Mouse (Mus musculus) midbrain, embryonic 15.5 days (tissue): ENCODE results near the gene Olfr90. TPM values are rescaled to one million over a fixed set of nuclear protein-coding genes. Genes with fewer than 3 reads are reported as not detected.

Experiments used
- ATAC-seq: fragments of 200-750 bp; cut with Nextera tagmentation; replicated peaks from 2 replicates; pipeline ENCODE4 v1.8.0; 2017; ENCODE audit warnings: moderate TSS enrichment
- H3K27ac ChIP-seq: fragments of 300-500 bp; sonication (generic); 2 replicates; pipeline ENCODE4 v1.5.1; 2015; ENCODE audit warnings: mild to moderate bottlenecking, inconsistent platforms
- H3K27me3 ChIP-seq: fragments of 300-500 bp; sonication (generic); replicated peaks from 2 replicates; pipeline ENCODE4 v1.6.1; 2015; ENCODE audit warnings: inconsistent platforms
- H3K36me3 ChIP-seq: fragments of 300-500 bp; sonication (generic); replicated peaks from 2 replicates; pipeline ENCODE4 v1.6.1; 2015; ENCODE audit warnings: inconsistent platforms
- H3K4me1 ChIP-seq: fragments of 300-500 bp; sonication (generic); 2 replicates; pipeline ENCODE4 v1.6.1; 2015; ENCODE audit warnings: inconsistent platforms
- H3K4me2 ChIP-seq: fragments of 300-500 bp; sonication (generic); 2 replicates; pipeline ENCODE4 v1.6.1; 2015; ENCODE audit warnings: inconsistent platforms, mild to moderate bottlenecking, moderate library complexity
- H3K4me3 ChIP-seq: fragments of 300-500 bp; sonication (generic); 2 replicates; pipeline ENCODE4 v1.5.1; 2015; ENCODE audit warnings: mild to moderate bottlenecking, inconsistent platforms
- H3K9ac ChIP-seq: fragments of 300-500 bp; sonication (generic); 2 replicates; pipeline ENCODE4 v1.6.1; 2015; ENCODE audit warnings: mild to moderate bottlenecking, inconsistent platforms
- H3K9me3 ChIP-seq: fragments of 300-500 bp; sonication (generic); 2 replicates; pipeline ENCODE4 v1.6.1; 2016; ENCODE audit warnings: inconsistent platforms
- WGBS: fragments of 180-500 bp; shearing (Covaris S2); methylation state at CpG from one replicate; pipeline ENCODE4 v1.1.7; 2015; ENCODE audit warnings: mixed read lengths; 5-methylcytosine and 5-hydroxymethylcytosine counted together
- polyA plus RNA-seq: library from polyadenylated mRNA; unstranded; fragments of >200 nt; fragmentation: Nextera tagmentation; extraction: Ambion mirVana; gene quantifications from 2 replicates; pipeline ENCODE4 v1.2.1, GENCODE M21; 2015

Gene Olfr90
- polyA plus RNA-seq, 1 experiment from 2014 or later, result not detected

DNA sequence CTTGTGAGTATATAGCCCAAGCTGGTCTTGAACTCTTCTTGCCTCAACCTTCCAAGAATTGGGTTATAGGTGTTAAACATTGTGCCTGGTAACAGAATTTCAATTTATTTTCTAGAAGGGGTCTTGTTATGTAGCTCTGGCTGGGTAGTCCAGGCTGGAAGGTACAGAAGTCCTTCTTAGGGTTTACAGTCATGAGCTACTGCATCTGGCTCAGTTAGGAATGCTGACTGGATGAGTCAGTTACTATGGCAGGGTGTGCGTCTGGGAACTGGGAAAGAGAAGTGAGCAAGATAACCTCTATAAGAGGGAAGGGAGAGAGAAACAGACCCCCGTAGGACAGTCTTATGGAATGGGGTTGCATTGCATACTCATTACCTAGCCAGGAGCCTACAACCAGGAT lies 12.5 kb downstream of the Olfr90 start:
- WGBS, result 88% methylated on average over 2 of the region's 2 CpGs
- H3K9me3 ChIP-seq, result no peaks in the 10 kb centered on the region
- H3K4me3 ChIP-seq, result no peak overlapping the region
- peaks cover 26% of the 10 kb centered on the region for H3K36me3 ChIP-seq
- no peak overlapping the region for H3K27ac ChIP-seq
- H3K4me2 ChIP-seq, result no peak overlapping the region
- H3K4me1 ChIP-seq, result peaks cover 19% of the 10 kb centered on the region
- ATAC-seq, result no peak
- no peaks in the 10 kb centered on the region for H3K27me3 ChIP-seq
- no peak overlapping the region for H3K9ac ChIP-seq

DNA sequence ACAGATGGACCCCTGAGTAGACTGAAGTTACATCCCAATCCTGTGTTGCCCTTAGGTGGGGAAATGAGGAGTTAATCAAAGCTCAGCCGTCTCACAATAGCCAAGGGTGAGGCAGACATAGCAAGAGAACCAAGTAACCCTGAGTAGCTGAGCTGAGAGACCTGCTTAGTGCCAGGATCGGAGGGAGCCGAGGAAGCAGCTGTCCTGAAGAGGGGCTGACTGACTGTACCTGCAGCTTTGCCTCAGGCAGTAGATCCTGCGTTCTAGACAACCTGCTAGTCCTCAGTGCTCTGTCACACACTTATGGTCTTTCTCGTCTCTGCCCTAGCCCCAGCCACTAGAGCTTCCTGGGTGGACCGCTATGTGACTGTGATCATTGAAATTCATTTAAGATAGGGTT lies 13.1 kb downstream of the Olfr90 start:
- Histone ChIP-seq H3K9ac (no peak overlapping the region), H3K4me2 (no peak overlapping the region), H3K27me3 (no peaks in the 10 kb centered on the region), H3K36me3 (peaks cover 31% of the 10 kb centered on the region), H3K4me3 (no peak overlapping the region), H3K27ac (no peak overlapping the region), H3K4me1 (peaks cover 18% of the 10 kb centered on the region), H3K9me3 (no peaks in the 10 kb centered on the region)
- 86% methylated on average over 6 of the region's 6 CpGs for WGBS
- no peak for ATAC-seq

DNA sequence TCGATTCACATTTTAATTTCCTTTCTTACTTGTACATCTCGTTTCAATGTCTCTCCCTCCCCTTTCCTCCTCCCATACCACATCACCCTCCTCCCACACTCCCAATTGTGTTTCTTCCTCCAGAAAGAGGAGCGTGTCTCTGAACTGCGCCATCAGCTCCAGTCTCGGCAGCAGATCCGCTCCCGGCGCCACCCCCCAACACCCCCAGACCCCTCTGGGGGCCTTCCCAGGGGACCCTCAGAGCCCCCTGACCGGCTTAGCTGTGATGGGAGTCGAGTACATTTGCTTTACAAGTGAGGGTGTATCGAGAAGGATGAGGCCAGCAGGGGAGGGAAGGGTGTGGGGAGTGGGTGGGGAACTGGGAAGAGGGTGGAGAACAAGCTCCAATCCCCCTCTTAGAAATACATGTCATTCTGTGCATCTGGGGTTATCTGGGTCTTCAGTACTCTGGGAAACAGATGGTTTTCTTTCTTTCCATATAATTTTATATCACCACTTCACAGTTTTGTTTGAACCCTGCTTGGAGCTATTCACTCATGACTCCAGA lies 15.5 kb downstream of the Olfr90 start:
- Histone ChIP-seq H3K9ac (no peak overlapping the region), H3K4me1 (no peaks in the 10 kb centered on the region), H3K4me3 (no peak overlapping the region), H3K4me2 (no peak overlapping the region), H3K9me3 (no peaks in the 10 kb centered on the region), H3K27ac (0 out of 2 replicates have a peak overlapping the region, but pooled peaks have one; percentile 34), H3K36me3 (peaks cover 53% of the 10 kb centered on the region), H3K27me3 (no peaks in the 10 kb centered on the region)
- 28% methylated on average over 11 of the region's 11 CpGs for WGBS
- no peak for ATAC-seq

DNA sequence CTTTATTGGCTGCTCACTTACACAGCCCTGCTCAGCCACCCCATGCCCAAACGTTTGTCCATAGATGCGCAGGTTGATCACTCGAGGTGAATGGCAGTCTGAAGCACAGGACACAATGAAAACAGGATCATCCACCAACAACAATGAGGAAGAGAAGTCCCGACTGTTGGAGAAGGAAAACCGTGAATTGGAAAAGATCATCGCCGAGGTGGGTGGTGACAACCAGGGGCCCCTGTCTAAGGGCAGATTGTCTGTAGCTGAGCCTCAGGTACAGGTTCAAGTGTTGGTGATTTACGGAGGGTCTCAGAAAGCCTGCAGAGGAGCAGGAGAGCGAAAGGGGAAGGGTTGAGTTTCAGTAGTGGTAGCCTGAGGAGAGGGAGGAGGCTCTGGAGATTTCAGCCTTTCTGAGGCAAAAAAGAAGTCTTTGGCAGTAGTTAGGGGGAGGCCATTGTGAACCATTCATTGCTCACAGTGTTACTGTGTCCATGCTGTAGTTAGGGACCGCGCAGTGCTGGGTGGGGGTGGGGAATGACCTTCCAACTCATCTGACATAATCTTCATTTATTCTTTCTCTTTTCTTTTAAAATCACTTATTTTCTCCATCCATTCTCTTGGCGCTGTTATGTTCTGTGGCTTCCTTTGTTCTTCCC lies 16.1 kb downstream of the Olfr90 start:
- H3K27me3 ChIP-seq, result no peaks in the 10 kb centered on the region
- no peak overlapping the region for H3K4me2 ChIP-seq
- H3K36me3 ChIP-seq, result peaks cover 59% of the 10 kb centered on the region
- ATAC-seq, result no peak
- H3K4me3 ChIP-seq, result no peak overlapping the region
- no peak overlapping the region for H3K9ac ChIP-seq
- H3K9me3 ChIP-seq, result no peaks in the 10 kb centered on the region
- H3K27ac ChIP-seq, result peak overlapping the region; percentile 49
- H3K4me1 ChIP-seq, result no peaks in the 10 kb centered on the region
- 51% methylated on average over 12 of the region's 12 CpGs for WGBS

DNA sequence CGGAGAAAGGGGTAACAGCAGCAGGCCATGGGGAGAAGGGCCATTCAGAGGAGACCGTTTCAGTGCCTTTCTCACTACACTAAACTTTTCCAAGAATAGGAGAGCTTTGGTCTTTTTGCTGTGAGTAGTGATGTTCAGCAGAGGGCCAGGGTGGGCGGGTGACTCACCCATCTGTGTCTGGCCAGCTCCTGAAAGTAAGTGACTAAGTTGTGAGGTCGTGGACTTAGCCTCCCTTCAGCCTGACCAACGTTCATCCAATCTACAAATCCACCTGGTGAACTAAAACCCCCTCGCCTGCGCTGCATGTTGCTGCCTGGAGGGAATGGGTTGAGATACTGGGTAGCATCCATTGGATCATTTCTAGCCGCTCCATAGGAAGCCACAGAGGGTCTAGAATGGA lies 18.2 kb downstream of the Olfr90 start:
- Histone ChIP-seq H3K4me2 (no peak overlapping the region), H3K36me3 (peaks cover 64% of the 10 kb centered on the region), H3K9me3 (no peaks in the 10 kb centered on the region), H3K4me3 (no peak overlapping the region), H3K27ac (no peak overlapping the region), H3K9ac (no peak overlapping the region), H3K27me3 (no peaks in the 10 kb centered on the region), H3K4me1 (no peaks in the 10 kb centered on the region)
- ATAC-seq, result no peak
- WGBS, result 90% methylated on average over 8 of the region's 8 CpGs

DNA sequence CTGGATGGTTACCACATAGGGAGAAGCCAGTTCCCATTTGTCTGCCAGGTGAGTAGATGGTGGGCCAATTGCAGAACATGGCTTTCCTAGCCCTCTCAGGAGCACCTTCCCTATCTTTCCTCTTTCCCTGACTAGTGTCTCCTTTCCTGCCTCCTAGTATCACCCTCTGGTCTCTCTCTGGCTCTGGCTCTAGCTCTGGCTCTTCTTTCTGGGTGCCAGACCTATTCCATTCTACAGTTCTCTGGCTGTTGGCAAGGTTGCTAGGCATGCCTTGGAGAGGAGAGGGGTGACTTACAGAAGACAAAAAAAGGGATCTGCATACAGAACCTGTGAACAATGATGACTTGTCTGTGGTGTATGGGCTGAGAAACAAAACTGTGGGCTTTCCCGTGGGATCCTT lies 20.4 kb downstream of the Olfr90 start:
- H3K9me3 ChIP-seq, result no peaks in the 10 kb centered on the region
- no peak overlapping the region for H3K4me3 ChIP-seq
- no peaks in the 10 kb centered on the region for H3K27me3 ChIP-seq
- ATAC-seq, result no peak
- H3K4me1 ChIP-seq, result no peaks in the 10 kb centered on the region
- peaks cover 73% of the 10 kb centered on the region for H3K36me3 ChIP-seq
- 76% methylated on average over 1 of the region's 1 CpGs for WGBS
- H3K4me2 ChIP-seq, result no peak overlapping the region
- no peak overlapping the region for H3K9ac ChIP-seq
- H3K27ac ChIP-seq, result no peak overlapping the region

DNA sequence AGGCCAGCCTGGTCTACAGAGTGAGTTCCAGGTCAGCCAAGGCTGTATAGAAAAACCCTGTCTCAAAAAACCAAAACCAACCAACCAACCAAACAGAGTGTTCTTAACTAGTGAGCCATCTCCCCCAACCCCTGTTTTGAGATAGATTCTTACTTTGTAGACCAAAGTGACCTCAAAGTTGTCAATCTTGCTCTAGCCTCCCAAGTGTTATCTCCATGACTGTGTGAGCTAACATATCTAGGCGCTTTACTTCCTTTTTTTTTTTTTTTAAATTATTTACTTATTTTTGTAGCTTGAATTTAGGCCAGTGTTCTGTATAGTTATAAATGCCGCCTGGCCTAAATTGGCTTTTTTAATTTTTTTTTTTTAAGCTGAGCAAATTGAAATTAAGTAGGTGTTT lies 22.3 kb downstream of the Olfr90 start:
- Histone ChIP-seq H3K4me3 (no peak overlapping the region), H3K27me3 (no peaks in the 10 kb centered on the region), H3K4me2 (no peak overlapping the region), H3K9ac (no peak overlapping the region), H3K27ac (no peak overlapping the region), H3K4me1 (no peaks in the 10 kb centered on the region), H3K9me3 (no peaks in the 10 kb centered on the region), H3K36me3 (peaks cover 72% of the 10 kb centered on the region)
- no peak for ATAC-seq
- 100% methylated on average over 2 of the region's 2 CpGs for WGBS

DNA sequence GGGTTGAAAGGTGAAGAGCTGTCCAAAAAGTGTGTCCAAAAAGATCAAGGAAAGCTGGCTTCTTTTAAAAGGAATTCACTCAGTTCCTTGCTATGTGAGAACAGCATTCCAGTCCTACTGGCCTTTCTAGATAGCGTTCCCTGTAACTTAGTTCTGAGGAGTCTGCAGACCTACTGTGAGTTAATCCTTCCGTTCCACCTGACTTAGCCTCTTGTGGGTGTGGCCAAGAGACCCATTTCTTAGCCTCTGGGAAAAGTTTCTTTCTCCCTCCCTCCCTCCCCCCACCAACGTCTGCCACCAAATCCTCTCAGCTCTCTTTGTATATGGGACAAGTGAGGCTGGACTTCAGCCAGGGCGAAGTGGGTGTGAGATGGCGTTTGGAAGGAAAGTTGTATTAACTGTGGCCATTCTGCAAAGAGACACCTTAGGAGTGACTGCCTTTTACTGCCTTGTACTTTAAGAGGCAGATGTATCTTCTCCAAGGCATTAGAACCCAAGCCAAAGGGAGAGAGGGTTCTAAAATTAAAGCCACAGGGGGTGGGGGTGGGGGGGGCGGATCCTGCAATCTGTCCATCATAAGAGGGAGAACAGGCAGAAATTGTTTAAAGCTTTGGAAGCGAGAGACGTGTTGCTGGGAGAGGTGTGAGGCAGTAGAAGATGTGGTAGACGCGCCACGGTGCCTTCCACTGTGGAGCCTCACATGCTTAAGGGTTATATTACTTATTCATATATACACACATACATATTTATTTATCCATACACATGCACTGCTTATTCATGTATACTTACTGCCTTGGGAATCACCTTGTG lies 24.4 kb downstream of the Olfr90 start:
- peaks cover 58% of the 10 kb centered on the region for H3K36me3 ChIP-seq
- H3K27ac ChIP-seq, result no peak overlapping the region
- no peaks in the 10 kb centered on the region for H3K9me3 ChIP-seq
- ATAC-seq, result 0 out of 2 replicates have a peak, but pooled peaks have one; percentile 22
- WGBS, result 48% methylated on average over 11 of the region's 11 CpGs
- no peaks in the 10 kb centered on the region for H3K4me1 ChIP-seq
- H3K27me3 ChIP-seq, result no peaks in the 10 kb centered on the region
- no peak overlapping the region for H3K4me3 ChIP-seq
- no peak overlapping the region for H3K9ac ChIP-seq
- H3K4me2 ChIP-seq, result no peak overlapping the region

DNA sequence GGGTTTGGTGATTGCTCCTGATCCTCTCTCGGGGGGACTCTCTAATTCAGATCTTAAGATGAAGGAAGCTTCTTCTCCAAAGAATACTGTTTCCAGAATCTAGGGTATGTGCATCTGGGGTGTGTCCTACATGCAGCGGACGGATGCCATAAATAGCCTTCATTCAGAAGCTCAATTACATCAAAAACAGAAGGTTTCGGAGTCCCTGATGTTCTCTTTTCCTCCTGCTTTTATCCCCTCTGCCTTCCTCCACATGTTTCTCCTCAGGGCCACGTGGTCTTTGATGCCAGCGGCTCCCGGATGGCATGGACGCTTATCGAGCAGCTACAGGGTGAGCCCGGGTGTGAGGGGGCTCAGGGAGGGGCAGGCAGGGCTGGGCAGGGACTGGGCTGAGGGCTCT lies 25.2 kb downstream of the Olfr90 start:
- H3K36me3 ChIP-seq, result peaks cover 56% of the 10 kb centered on the region
- H3K27ac ChIP-seq, result no peak overlapping the region
- 67% methylated on average over 10 of the region's 10 CpGs for WGBS
- no peaks in the 10 kb centered on the region for H3K27me3 ChIP-seq
- no peaks in the 10 kb centered on the region for H3K4me1 ChIP-seq
- H3K4me2 ChIP-seq, result no peak overlapping the region
- ATAC-seq, result no peak
- H3K9ac ChIP-seq, result no peak overlapping the region
- no peak overlapping the region for H3K4me3 ChIP-seq
- no peaks in the 10 kb centered on the region for H3K9me3 ChIP-seq

DNA sequence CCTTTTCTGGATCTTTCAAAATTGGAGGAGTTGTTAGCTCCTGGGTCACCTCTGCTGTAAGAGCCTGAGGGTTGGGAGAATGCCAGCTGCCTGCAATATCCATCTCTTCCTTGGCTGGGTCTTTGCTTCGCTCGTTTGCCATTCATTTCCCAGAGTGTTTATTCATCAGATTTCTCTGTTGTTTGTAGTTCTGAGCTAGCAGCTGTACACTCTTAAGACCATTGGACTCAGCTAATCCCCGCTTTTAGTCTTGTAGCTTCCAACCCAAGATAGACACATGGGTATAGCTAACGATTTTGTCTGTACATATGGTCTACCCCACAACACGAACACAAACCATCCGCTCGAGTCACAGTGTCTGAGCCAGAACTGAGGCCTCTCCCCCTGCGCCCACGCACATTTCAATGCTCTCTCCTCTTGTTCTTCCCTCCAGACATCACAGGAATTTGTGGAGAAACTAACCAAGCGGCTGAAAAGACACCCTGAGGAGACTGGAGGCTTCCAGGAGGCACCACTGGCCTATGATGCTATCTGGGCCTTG lies 26.1 kb downstream of the Olfr90 start:
- Histone ChIP-seq H3K4me1 (no peaks in the 10 kb centered on the region), H3K9ac (no peak overlapping the region), H3K4me3 (no peak overlapping the region), H3K27ac (0 out of 2 replicates have a peak overlapping the region, but pooled peaks have one; percentile 13), H3K27me3 (no peaks in the 10 kb centered on the region), H3K4me2 (no peak overlapping the region), H3K36me3 (peaks cover 49% of the 10 kb centered on the region), H3K9me3 (no peaks in the 10 kb centered on the region)
- no peak for ATAC-seq
- WGBS, result 73% methylated on average over 10 of the region's 10 CpGs

DNA sequence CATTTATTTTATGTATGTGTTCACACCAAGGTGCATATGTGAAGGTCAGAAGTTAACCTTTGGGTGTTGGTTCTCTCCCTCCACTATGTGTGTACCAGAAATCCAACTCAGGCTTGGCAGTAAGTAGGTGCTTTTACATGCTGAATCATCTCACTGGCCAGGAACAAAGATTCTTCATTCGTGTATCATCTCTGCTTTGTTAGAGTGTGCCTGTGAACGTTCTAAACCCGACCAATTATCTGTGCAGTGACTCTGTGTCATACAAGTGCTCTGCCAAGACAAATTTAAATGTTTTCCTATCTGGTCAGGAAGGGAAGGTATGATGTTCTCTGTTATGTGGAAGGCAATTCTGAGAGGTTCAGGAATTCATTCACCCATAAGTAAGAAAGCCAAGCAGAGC lies 26.9 kb downstream of the Olfr90 start:
- Histone ChIP-seq H3K27me3 (no peaks in the 10 kb centered on the region), H3K9ac (no peak overlapping the region), H3K36me3 (peaks cover 49% of the 10 kb centered on the region), H3K4me3 (no peak overlapping the region), H3K9me3 (no peaks in the 10 kb centered on the region), H3K4me1 (peaks cover 6% of the 10 kb centered on the region; the same call in 1 of the 2 replicates), H3K4me2 (no peak overlapping the region), H3K27ac (no peak overlapping the region)
- 67% methylated on average over 3 of the region's 3 CpGs for WGBS
- ATAC-seq, result no peak

DNA sequence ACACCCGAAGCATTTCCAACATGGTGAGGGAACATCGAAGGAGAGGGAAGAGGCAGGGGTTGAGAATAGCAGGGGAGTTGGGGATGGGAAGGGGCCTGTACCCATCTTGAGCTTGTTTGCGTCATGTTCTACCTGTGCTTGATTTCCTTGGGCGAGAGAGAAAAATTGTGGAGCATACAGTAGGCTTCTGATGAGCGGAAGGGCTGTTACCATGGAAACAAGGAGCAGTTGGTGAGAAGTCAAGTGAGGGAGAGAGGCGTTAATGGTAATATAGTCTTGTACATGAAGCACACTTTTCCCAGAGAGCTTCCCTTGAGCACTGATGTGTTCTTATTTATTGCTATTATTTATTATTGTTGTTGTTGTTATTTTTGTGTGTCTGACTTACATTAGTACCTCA lies 31.3 kb downstream of the Olfr90 start:
- Histone ChIP-seq H3K36me3 (peaks cover 42% of the 10 kb centered on the region), H3K9ac (no peak overlapping the region), H3K27me3 (no peaks in the 10 kb centered on the region), H3K4me3 (no peak overlapping the region), H3K9me3 (no peaks in the 10 kb centered on the region), H3K4me1 (peaks cover 20% of the 10 kb centered on the region), H3K4me2 (no peak overlapping the region), H3K27ac (no peak overlapping the region)
- 0 out of 2 replicates have a peak, but pooled peaks have one; percentile 53 for ATAC-seq
- WGBS, result 63% methylated on average over 6 of the region's 6 CpGs
